Mouse (Mus musculus): ENCODE measurements around the gene a. TPM values are rescaled to one million over a fixed set of nuclear protein-coding genes. Genes with fewer than 3 reads are reported as not detected.

Gene a
- total and polyA plus RNA-seq, 3 experiments, result 0.44 TPM; not detected in 2

GRCm38 (mm10) chr2:154786776-154787175, 4.4 kb upstream of the a start:
- no peaks in the 10 kb centered on the region for H3K9me3 ChIP-seq (replicated peaks)
- peak overlapping the region; percentile 48; the same call in 1 of the 2 replicates for H3K4me3 ChIP-seq (ENCODE audit: low read depth, low read length)
- H3K4me1 ChIP-seq (ENCODE audit: insufficient read depth, low read depth, low read length), result peaks cover 44% of the 10 kb centered on the region
- ATAC-seq (ENCODE audit: extremely low read depth, insufficient number of reproducible peaks, low FRiP score, poor library complexity, severe bottlenecking), result no peak
- 0 out of 2 replicates have a peak, but pooled peaks cover 5% of the 10 kb centered on the region for H3K27me3 ChIP-seq (ENCODE audit: insufficient read depth, low read length)
- TF ChIP-seq POLR2AphosphoS5 (IDR thresholded peaks at IDR 0.05; ENCODE audit: insufficient replicate concordance, low read depth, low read length) (no peak), GATA2 (IDR thresholded peaks at IDR 0.05; ENCODE audit: borderline replicate concordance, low read depth, low read length) (no peak)
- H3K36me3 ChIP-seq (replicated peaks), result no peaks in the 10 kb centered on the region
- DNase-seq (ENCODE audit: low spot score), result no peak

- H3K36me3 ChIP-seq (replicated peaks), result peaks cover 17% of the 10 kb centered on the region
- no peak overlapping the region; the same call in 1 of the 2 replicates for H3K4me3 ChIP-seq (ENCODE audit: low read depth, low read length)
- no peak for TF ChIP-seq TAL1 (conservative IDR thresholded peaks at IDR 0.05; ENCODE audit: low read depth, low read length)
- no peak for TF ChIP-seq GATA2 (IDR thresholded peaks at IDR 0.05; ENCODE audit: borderline replicate concordance, low read depth, low read length)
- TF ChIP-seq CTCF (IDR thresholded peaks at IDR 0.05; ENCODE audit: low read depth, low read length), result no peak
- TF ChIP-seq GATA1 (IDR thresholded peaks at IDR 0.05; ENCODE audit: borderline replicate concordance, low read length), result no peak
- TF ChIP-seq POLR2AphosphoS5 (IDR thresholded peaks at IDR 0.05; ENCODE audit: insufficient replicate concordance, low read depth, low read length), result no peak
- H3K4me1 ChIP-seq (ENCODE audit: insufficient read depth, low read depth, low read length), result peaks cover 55% of the 10 kb centered on the region
- H3K27me3 ChIP-seq (ENCODE audit: insufficient read depth, low read length), result no peaks in the 10 kb centered on the region
- ATAC-seq (ENCODE audit: extremely low read depth, insufficient number of reproducible peaks, low FRiP score, poor library complexity, severe bottlenecking), result no peak
- DNase-seq (ENCODE audit: low spot score), result no peak
- no peaks in the 10 kb centered on the region for H3K9me3 ChIP-seq (replicated peaks)
Observed at GRCm38 (mm10) chr2:154789381-154789780, 1.8 kb upstream of the a start.

- H3K36me3 ChIP-seq (replicated peaks), result peaks cover 24% of the 10 kb centered on the region
- H3K4me3 ChIP-seq (ENCODE audit: low read depth, low read length), result peak overlapping the region; percentile 83; the same call in 1 of the 2 replicates
- no peaks in the 10 kb centered on the region for H3K27me3 ChIP-seq (ENCODE audit: insufficient read depth, low read length)
- TF ChIP-seq GATA1 (IDR thresholded peaks at IDR 0.05; ENCODE audit: borderline replicate concordance, low read length) (no peak), TAL1 (conservative IDR thresholded peaks at IDR 0.05; ENCODE audit: low read depth, low read length) (no peak), POLR2AphosphoS5 (IDR thresholded peaks at IDR 0.05; ENCODE audit: insufficient replicate concordance, low read depth, low read length) (no peak)
- ATAC-seq (ENCODE audit: extremely low read depth, insufficient number of reproducible peaks, low FRiP score, poor library complexity, severe bottlenecking) (no peak), DNase-seq (ENCODE audit: low spot score) (no peak)
- H3K9me3 ChIP-seq (replicated peaks), result no peaks in the 10 kb centered on the region
- peaks cover 62% of the 10 kb centered on the region for H3K4me1 ChIP-seq (ENCODE audit: insufficient read depth, low read depth, low read length)
Observed at GRCm38 (mm10) chr2:154789977-154790655, 1.1 kb upstream of the a start.

GRCm38 (mm10) chr2:154791661-154792642, 750 bp downstream of the a start:
- peaks cover 31% of the 10 kb centered on the region for H3K36me3 ChIP-seq (replicated peaks)
- H3K27me3 ChIP-seq (ENCODE audit: insufficient read depth, low read length), result no peaks in the 10 kb centered on the region
- H3K4me1 ChIP-seq (ENCODE audit: insufficient read depth, low read depth, low read length), result peaks cover 60% of the 10 kb centered on the region
- DNase-seq (ENCODE audit: low spot score) (peak; percentile 75), ATAC-seq (ENCODE audit: extremely low read depth, insufficient number of reproducible peaks, low FRiP score, poor library complexity, severe bottlenecking) (no peak)
- no peaks in the 10 kb centered on the region for H3K9me3 ChIP-seq (replicated peaks)
- no peak for TF ChIP-seq GATA2 (IDR thresholded peaks at IDR 0.05; ENCODE audit: borderline replicate concordance, low read depth, low read length)
- no peak for TF ChIP-seq TAL1 (conservative IDR thresholded peaks at IDR 0.05; ENCODE audit: low read depth, low read length)
- H3K4me3 ChIP-seq (ENCODE audit: low read depth, low read length), result peak overlapping the region; percentile 83

- H3K4me1 ChIP-seq (ENCODE audit: insufficient read depth, low read depth, low read length), result peaks cover 32% of the 10 kb centered on the region
Observed at GRCm38 (mm10) chr2:154803372-154803771, 12.2 kb downstream of the a start.

GRCm38 (mm10) chr2:154803845-154804244, 12.6 kb downstream of the a start:
- no peak for ATAC-seq (ENCODE audit: extremely low read depth, insufficient number of reproducible peaks, low FRiP score, poor library complexity, severe bottlenecking)
- H3K4me1 ChIP-seq (ENCODE audit: insufficient read depth, low read depth, low read length), result peaks cover 34% of the 10 kb centered on the region
- H3K27me3 ChIP-seq (ENCODE audit: insufficient read depth, low read length), result no peaks in the 10 kb centered on the region
- no peak overlapping the region for H3K4me3 ChIP-seq (ENCODE audit: low read depth, low read length)
- TF ChIP-seq CTCF (IDR thresholded peaks at IDR 0.05; ENCODE audit: low read depth, low read length), result no peak
- TF ChIP-seq TAL1 (conservative IDR thresholded peaks at IDR 0.05; ENCODE audit: low read depth, low read length), result peak; percentile 31; the same call in 1 of the 2 replicates
- no peak for TF ChIP-seq POLR2AphosphoS5 (IDR thresholded peaks at IDR 0.05; ENCODE audit: insufficient replicate concordance, low read depth, low read length)
- TF ChIP-seq GATA2 (IDR thresholded peaks at IDR 0.05; ENCODE audit: borderline replicate concordance, low read depth, low read length), result no peak
- TF ChIP-seq GATA1 (IDR thresholded peaks at IDR 0.05; ENCODE audit: borderline replicate concordance, low read length), result no peak
- no peaks in the 10 kb centered on the region for H3K9me3 ChIP-seq (replicated peaks)
- no peak for DNase-seq (ENCODE audit: low spot score)
- H3K36me3 ChIP-seq (replicated peaks), result peaks cover 31% of the 10 kb centered on the region

More at GRCm38 (mm10) chr2:154803372-154803771, 12.2 kb downstream of the a start:
- no peak for TF ChIP-seq POLR2AphosphoS5 (IDR thresholded peaks at IDR 0.05; ENCODE audit: insufficient replicate concordance, low read depth, low read length)
- TF ChIP-seq GATA1 (IDR thresholded peaks at IDR 0.05; ENCODE audit: borderline replicate concordance, low read length), result no peak
- TF ChIP-seq CTCF (IDR thresholded peaks at IDR 0.05; ENCODE audit: low read depth, low read length), result no peak
- TF ChIP-seq TAL1 (conservative IDR thresholded peaks at IDR 0.05; ENCODE audit: low read depth, low read length), result no peak
- DNase-seq (ENCODE audit: low spot score) (no peak), ATAC-seq (ENCODE audit: extremely low read depth, insufficient number of reproducible peaks, low FRiP score, poor library complexity, severe bottlenecking) (no peak)
- H3K4me3 ChIP-seq (ENCODE audit: low read depth, low read length), result no peak overlapping the region
- no peaks in the 10 kb centered on the region for H3K27me3 ChIP-seq (ENCODE audit: insufficient read depth, low read length)
- H3K9me3 ChIP-seq (replicated peaks), result no peaks in the 10 kb centered on the region
- peaks cover 31% of the 10 kb centered on the region for H3K36me3 ChIP-seq (replicated peaks)

Data from G1E (cell line).